Mouse (Mus musculus): ENCODE data around the gene Socs1.

GRCm38 (mm10) chr16:10818579-10819135, 33.3 kb upstream of the Socs1 start:
- TF ChIP-seq POLR2A (IDR thresholded peaks at IDR 0.05; ENCODE audit: insufficient read depth, low read length), result no peak
- no peak for TF ChIP-seq EP300 (IDR thresholded peaks at IDR 0.05; ENCODE audit: insufficient read depth, low read depth, low read length)
- no peak for TF ChIP-seq CTCF (IDR thresholded peaks at IDR 0.05; ENCODE audit: low read depth, low read length)

Measured in ES-Bruce4 (cell line).